Mouse (Mus musculus) macrophage (primary cell): ENCODE measurements around the gene Sgms2. TPM values are rescaled to one million over a fixed set of nuclear protein-coding genes. Genes with fewer than 3 reads are reported as not detected.

Experiments used
- H3K27ac ChIP-seq: fragments of 350-480 bp; formaldehyde crosslinking; 2 replicates; pipeline ENCODE4 v1.9.0; 2021
- H3K36me3 ChIP-seq: fragments of 350-480 bp; formaldehyde crosslinking; 2 replicates; pipeline ENCODE4 v1.9.0; 2021; ENCODE audit errors: inconsistent target
- H3K4me3 ChIP-seq: fragments of 350-480 bp; formaldehyde crosslinking; 2 replicates; pipeline ENCODE4 v1.9.0; 2021; ENCODE audit errors: inconsistent target
- H3K79me2 ChIP-seq: fragments of 350-480 bp; formaldehyde crosslinking; 2 replicates; pipeline ENCODE4 v1.9.0; 2021; ENCODE audit errors: inconsistent target
- WGBS: methylation state at CpG from one replicate; pipeline ENCODE4 v1.1.7; 2026; ENCODE audit warnings: inconsistent platforms; ENCODE audit not compliant: missing documents; 5-methylcytosine and 5-hydroxymethylcytosine counted together
- polyA plus RNA-seq: library from polyadenylated mRNA; stranded (reverse); fragments of 250-400 nt; gene quantifications from 3 replicates; pipeline ENCODE4 v1.2.4, GENCODE M21; 2018; ENCODE audit warnings: inconsistent platforms

Gene Sgms2
- polyA plus RNA-seq, 1 experiment from 2014 or later = 4.8 TPM

DNA sequence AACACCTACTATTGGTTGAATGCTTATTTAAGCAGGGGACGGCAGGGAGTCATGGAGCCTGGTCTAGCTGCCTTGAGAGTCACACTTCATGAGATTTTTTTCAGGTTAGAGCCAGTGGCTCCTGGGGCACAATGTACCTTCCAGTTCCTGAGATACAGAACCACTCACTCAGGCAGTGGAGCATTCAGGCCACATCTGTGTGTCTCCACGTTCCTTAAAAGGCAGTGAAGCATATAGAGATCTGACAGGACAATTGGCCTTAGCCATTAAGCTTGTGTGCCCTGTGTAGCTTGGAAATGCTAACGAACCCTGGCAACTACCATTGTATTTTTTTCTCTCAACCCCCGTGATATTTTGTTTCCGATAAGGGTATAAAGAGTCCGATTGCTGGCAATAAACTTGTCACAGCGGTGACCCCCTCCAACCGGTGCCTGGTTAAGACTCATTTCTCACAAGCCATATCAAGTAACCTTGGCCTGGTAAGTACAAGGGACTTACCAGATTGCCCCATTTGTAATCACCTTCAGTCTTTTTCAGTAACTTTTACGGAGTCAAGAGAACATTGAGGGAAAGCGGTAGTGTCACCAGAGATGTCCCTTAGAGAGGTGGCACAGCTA, 5.4 kb upstream of the Sgms2 start:
- WGBS = 96% methylated on average over 10 of the region's 10 CpGs
- H3K36me3 ChIP-seq = no peaks in the 10 kb centered on the region
- H3K79me2 ChIP-seq = no peaks in the 10 kb centered on the region
- no peak overlapping the region for H3K4me3 ChIP-seq
- no peak overlapping the region for H3K27ac ChIP-seq

DNA sequence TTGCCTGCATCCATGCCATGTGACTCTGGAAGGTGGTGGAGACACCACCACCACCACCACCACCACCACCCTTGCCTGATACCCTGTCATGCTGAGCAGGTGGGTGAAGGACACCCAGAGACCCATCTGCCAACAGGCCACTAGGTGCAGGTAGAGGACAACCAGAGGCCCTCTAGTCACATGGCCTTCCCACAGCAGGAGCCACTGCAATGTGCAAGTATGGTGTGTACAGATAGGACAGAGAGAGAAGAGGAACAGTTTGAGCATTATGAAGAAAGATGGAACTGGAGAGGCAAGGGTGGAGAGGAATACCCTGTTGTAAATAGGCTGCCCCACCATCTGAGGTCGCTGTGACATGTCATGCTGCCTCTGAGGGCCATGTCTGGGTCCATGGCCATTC, 3.9 kb upstream of the Sgms2 start:
- H3K36me3 ChIP-seq = no peaks in the 10 kb centered on the region
- H3K79me2 ChIP-seq = no peaks in the 10 kb centered on the region
- 93% methylated on average over 1 of the region's 1 CpGs for WGBS
- no peak overlapping the region for H3K27ac ChIP-seq
- H3K4me3 ChIP-seq = no peak overlapping the region

DNA sequence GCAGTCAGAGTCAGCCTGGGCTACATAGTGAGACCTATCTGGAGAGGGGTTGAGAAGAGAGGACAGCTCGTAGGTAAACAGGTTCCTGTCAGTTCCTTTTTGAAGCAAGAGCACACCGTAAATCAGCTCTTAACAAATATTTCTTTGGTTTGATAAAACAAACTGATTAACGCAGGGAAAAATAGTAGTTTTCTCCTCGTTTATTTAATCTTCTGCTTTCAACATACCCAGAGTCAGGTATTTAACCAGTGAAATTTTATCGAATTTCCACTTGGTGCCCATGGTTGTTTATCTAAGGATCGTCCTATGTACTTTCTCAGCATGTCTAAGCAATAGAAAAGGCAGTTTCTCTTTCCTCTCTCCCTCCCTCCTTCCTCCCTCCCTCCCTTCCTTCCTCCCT, 2.0 kb upstream of the Sgms2 start:
- no peaks in the 10 kb centered on the region for H3K79me2 ChIP-seq
- H3K36me3 ChIP-seq = no peaks in the 10 kb centered on the region
- WGBS = 68% methylated on average over 6 of the region's 6 CpGs
- no peak overlapping the region for H3K27ac ChIP-seq
- H3K4me3 ChIP-seq = no peak overlapping the region

DNA sequence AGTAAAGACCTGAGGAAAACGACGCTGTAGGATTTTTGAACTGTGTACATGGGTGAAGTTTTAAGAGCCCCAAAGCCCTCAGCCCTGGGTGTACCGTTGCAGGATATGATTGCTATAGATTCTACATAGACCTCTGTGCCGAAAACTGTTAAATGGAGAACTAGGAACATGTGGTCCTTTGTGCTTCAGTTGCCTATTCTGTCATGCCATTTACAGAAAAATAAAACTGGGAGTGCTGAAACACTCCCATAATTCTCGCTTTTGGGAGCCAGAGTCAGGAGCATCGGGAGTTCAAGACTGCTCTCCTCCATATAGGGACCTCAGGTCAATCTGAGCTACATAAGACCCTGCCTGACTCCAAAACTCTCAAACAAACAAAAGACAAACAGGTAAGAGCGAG, 769 bp upstream of the Sgms2 start:
- peaks cover 6% of the 10 kb centered on the region; the same call in 1 of the 2 replicates for H3K79me2 ChIP-seq
- no peak overlapping the region for H3K4me3 ChIP-seq
- WGBS = 95% methylated on average over 7 of the region's 7 CpGs
- no peak overlapping the region for H3K27ac ChIP-seq
- no peaks in the 10 kb centered on the region for H3K36me3 ChIP-seq

DNA sequence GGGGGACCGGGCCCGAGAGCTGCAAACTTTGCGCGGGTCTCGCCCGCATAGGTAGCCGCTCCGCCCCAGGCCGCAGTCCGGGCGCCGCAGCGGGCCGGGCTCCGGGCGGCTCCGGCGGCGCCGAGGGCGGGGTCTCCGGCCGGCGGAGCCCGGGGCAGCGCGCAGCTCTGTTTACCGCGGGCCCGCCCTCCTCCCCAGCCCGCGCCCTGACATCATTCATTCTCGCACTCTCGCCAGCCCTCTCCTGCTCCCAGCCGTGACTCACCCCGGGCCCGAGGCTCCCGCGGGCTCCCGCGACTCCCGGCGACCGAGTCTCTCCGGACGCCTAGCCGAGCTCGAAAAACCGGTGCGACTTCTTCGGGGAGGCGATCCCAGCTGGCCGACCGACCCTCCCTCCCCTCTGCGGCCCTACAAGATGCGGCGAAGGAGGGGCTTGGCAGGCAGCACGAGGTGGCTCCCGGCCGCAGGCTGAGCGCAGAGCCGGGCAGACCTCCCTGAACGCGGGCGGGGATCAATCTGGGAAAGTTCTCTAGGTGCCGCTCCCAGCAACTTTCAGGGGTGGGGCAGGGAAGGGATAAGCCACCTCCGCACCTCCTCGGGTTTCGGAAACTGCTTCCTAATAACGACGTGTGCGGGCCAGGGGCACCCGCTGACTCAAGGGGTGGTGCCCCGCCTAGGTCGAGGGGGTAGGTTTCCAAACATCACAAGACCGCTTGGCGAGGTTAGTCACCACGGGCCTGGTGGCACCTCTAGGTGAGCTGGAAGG, 885 bp downstream of the Sgms2 start:
- Histone ChIP-seq H3K27ac (no peak overlapping the region), H3K4me3 (peak overlapping the region; percentile 36), H3K79me2 (peaks cover 16% of the 10 kb centered on the region; the same call in 1 of the 2 replicates), H3K36me3 (no peaks in the 10 kb centered on the region)
- WGBS = 2% methylated on average over 74 of the region's 78 CpGs

DNA sequence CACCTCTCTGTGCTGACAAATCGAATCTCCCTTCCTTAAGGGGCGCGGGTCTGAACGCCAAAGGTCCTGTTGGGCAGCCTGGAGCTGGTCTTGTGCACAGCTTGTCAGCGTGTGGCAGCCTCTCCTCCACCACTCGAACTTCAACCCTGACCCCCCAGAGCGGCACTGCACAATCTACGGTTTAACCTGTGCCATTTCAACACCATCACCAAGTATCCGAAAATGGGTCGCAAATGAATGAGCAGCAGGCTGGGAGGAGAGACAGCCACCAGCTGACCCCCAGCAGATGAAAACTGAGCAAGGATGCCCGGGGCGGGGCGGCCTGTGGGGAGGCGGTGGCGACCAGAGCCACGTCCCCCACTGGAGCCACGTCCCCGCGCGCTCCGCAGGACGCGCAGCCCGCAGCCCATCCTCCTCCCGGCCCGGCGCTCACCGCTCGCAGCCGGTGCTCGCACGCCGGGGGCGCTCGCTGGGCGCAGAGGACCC, 1.5 kb downstream of the Sgms2 start:
- Histone ChIP-seq H3K4me3 (peak overlapping the region; percentile 31), H3K79me2 (peaks cover 20% of the 10 kb centered on the region; the same call in 1 of the 2 replicates), H3K27ac (no peak overlapping the region), H3K36me3 (no peaks in the 10 kb centered on the region)
- 2% methylated on average over 24 of the region's 36 CpGs for WGBS

DNA sequence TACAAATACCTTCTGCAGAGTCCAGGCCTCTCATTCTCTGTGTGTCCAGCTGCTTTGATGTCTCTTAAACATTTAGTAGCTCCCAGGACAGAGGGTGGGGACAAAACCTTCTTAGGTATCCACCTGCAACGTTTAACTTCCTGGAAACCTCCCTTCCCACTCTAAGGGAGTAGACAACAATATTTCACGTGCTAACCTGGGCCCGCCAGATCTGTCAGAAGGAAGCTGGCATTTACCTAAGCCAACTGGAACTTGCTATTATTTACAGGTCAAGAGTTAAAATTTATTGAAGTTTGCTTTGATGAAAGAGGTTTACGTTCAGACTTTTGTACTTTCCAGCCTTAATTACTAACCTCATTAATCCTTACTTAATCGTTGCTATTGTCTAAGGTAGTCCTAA, 2.2 kb downstream of the Sgms2 start:
- Histone ChIP-seq H3K27ac (no peak overlapping the region), H3K79me2 (peaks cover 20% of the 10 kb centered on the region; the same call in 1 of the 2 replicates), H3K36me3 (no peaks in the 10 kb centered on the region), H3K4me3 (no peak overlapping the region)
- WGBS = 53% methylated on average over 5 of the region's 5 CpGs

DNA sequence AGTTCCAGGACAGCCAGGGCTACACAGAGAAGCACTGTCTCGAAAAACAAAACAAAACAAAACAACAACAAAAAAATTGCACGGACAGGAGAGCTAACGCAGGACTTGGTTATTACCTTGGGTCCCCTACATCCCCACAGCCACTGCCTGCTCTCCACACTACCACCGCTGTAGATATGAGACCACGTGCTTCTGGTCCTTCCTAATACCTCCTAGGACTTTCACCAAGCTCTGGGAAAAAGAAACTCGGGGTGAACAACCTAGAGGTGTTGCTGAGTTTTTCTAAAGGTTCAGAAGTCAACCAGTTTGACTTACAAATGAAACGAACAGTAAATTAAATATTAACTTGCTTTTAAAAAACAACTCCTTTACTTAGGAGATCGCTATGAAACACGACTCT, 2.8 kb downstream of the Sgms2 start:
- Histone ChIP-seq H3K4me3 (no peak overlapping the region), H3K36me3 (no peaks in the 10 kb centered on the region)
- 80% methylated on average over 9 of the region's 9 CpGs for WGBS

DNA sequence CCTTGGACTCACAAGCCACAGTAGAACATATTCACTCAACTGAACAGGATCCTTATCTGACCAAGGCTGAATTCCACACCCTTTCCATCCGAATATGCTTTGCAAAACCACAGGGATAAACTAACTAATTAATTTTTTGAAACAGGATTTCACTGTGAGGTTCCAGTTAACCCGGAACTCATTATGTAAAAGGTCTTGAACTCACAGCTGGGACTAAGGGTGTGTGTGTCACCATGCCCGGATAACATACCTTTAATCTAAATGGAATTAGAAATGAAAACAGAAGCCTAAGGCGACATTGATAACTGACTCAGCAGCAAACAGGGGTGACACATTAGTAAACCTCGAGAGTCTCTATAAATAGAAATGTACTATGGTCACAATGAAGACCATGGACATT, 5.8 kb downstream of the Sgms2 start:
- Histone ChIP-seq H3K79me2 (peaks cover 20% of the 10 kb centered on the region; the same call in 1 of the 2 replicates), H3K4me3 (no peak overlapping the region), H3K27ac (no peak overlapping the region), H3K36me3 (no peaks in the 10 kb centered on the region)
- 79% methylated on average over 5 of the region's 5 CpGs for WGBS

More for the DNA sequence above, 2.8 kb downstream of the Sgms2 start:
- Histone ChIP-seq H3K27ac (no peak overlapping the region), H3K79me2 (peaks cover 20% of the 10 kb centered on the region; the same call in 1 of the 2 replicates)

DNA sequence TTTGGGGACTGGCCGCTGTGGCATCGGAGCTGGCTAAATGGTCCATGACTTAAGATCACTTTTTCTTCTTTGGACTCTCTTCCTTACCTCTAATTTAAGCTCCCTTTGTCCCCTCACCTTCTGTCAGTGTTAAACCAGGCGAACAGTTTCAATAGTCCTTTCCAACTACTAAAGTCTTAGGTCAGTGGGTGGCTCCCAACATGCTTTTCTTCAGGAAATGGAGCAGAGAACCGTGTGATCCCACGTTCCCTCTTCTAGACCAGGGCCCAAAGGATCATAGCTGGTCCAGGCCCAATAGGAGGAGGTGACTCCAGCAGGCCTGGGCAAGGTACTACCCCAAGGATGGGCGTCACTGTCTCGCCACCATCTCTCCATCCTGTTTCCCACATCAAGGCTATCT, 7.6 kb downstream of the Sgms2 start:
- 94% methylated on average over 7 of the region's 7 CpGs for WGBS
- Histone ChIP-seq H3K36me3 (no peaks in the 10 kb centered on the region), H3K4me3 (no peak overlapping the region), H3K79me2 (peaks cover 20% of the 10 kb centered on the region; the same call in 1 of the 2 replicates), H3K27ac (no peak overlapping the region)

DNA sequence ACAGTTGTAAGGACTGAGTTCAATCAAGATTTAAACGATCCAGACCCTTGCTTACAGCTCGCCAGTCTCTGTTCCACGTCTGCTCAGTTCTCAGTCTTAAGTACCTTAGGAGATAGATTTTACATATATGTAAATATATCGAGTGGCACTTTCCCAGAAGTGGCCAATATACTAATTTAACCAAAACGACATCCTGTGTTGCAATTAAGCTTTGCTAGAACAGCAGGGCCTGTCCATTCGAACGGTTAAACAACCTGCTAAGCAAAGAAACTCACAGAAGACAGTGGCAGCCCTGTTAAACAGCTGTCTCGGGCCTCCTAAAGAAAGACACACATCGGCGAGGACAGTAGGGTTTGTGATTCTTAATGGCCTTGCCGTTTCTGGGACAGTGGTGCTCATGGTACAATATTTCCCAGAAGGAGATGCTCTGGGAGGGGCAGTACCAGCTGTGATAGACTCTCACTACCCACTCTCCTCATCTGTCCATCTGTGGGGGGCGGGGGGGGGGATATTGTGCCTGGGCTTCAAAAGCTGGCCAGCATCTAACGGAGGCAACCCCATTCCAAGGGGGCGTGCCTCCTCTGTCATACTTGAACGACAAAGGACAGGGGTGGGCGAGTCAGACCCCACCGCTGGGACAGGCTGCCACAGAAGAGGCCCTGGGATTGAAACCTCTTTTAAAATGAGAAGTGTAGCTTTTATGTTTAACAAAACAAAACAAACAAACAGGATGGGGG, 9.1 kb downstream of the Sgms2 start:
- no peak overlapping the region for H3K27ac ChIP-seq
- 61% methylated on average over 17 of the region's 17 CpGs for WGBS

DNA sequence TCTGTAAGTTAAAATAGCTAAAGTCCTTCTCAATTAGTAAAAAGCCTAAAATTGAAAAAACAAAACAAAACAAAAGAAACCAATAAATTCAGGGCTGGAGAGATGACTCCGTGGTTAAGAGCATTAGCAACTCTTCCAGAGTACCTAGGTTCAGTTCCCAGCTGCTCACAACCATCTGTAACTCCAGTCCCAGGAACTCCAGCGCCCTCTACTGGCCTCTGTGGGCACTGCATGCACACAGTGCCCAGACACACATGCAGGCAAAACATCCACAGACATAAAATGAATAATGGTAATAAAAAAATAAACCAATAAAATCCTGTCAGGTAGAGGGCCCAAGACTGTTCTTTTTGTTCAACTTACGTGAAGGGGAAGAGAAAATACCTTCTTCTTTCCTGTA, 10.6 kb downstream of the Sgms2 start:
- 59% methylated on average over 3 of the region's 3 CpGs for WGBS
- Histone ChIP-seq H3K4me3 (no peak overlapping the region), H3K27ac (no peak overlapping the region), H3K36me3 (no peaks in the 10 kb centered on the region), H3K79me2 (peaks cover 5% of the 10 kb centered on the region; the same call in 1 of the 2 replicates)

More for the DNA sequence above, 9.1 kb downstream of the Sgms2 start:
- H3K4me3 ChIP-seq = no peak overlapping the region
- H3K36me3 ChIP-seq = no peaks in the 10 kb centered on the region
- peaks cover 16% of the 10 kb centered on the region; the same call in 1 of the 2 replicates for H3K79me2 ChIP-seq

DNA sequence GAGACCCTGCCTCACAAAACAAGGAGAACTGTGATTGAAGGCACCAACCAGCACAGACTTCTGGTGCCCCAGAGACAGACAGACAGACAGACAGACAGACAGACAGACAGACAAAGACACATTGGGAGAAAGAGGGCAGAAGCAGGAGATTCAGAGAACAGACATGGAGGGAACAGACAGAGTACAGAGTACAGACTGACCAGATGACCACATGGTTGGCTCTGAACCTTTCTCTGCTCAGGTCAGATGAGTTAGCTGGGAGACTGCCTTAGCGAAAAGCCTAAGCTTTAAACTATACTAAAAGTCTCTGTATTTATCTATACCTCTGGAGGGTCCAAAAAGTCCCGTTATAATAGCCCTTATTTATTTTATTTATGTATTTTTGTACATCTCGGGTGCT, 11.8 kb downstream of the Sgms2 start:
- Histone ChIP-seq H3K79me2 (no peaks in the 10 kb centered on the region; the same call in 1 of the 2 replicates), H3K27ac (no peak overlapping the region), H3K36me3 (no peaks in the 10 kb centered on the region), H3K4me3 (no peak overlapping the region)
- 97% methylated on average over 3 of the region's 3 CpGs for WGBS

DNA sequence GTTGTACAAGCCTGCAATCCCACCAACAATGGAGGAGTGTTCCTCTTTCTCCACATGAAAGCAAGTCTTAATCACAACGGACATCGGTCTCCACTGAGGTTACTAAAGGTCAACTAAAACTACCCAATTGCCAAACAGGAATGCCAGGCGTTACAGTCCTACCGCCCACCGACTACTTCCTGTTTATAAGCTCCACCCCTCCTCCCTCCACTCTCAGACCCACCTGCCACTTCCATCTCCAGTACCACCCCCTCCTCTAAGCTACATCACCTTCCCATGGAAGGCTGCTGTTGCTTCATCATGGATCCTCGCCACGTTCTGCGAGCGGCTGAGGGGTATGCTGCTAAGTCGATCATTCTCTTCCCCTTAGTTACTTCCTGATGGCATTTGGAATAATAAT, 15.2 kb downstream of the Sgms2 start:
- no peaks in the 10 kb centered on the region for H3K36me3 ChIP-seq
- H3K4me3 ChIP-seq = no peak overlapping the region
- no peaks in the 10 kb centered on the region; the same call in 1 of the 2 replicates for H3K79me2 ChIP-seq
- 52% methylated on average over 10 of the region's 10 CpGs for WGBS
- no peak overlapping the region for H3K27ac ChIP-seq
